31 mouse cellular contexts compared by ENCODE assay signal in genomic region chr9:39577050-39577449, GRCm38 (mm10). TPM values are rescaled to one million over a fixed set of nuclear protein-coding genes. Genes with fewer than 3 reads are reported as not detected.
DNase-seq lines count a peak whose midpoint lies in the region; ATAC-seq lines count a peak whose summit lies in the region.
"Had no signal": no experiment of that assay in that cellular context is flagged by ENCODE, and none has a peak within 500 bp of the region (broad histone marks: within the 10 kb centered on the region; RNA-seq: fewer than 3 reads in every experiment).

No protein-coding gene starts in this region.

- no peaks in the 10 kb centered on the region for H3K36me3 ChIP-seq in embryonic facial prominence, embryonic 14.5 days (ENCODE audit: control insufficient read depth, insufficient read depth, low read length)
- no peaks in the 10 kb centered on the region for H3K36me3 ChIP-seq in embryonic facial prominence, embryonic 10.5 days (replicated peaks)
- no peaks in the 10 kb centered on the region for H3K36me3 ChIP-seq in heart, embryonic 10.5 days
- H3K36me3 ChIP-seq: embryonic facial prominence, embryonic 15.5 days; forebrain, embryonic 10.5 days; heart, embryonic 13.5 days; hindbrain, embryonic 13.5 days; kidney, embryonic 15.5 days had no signal

- H3K9ac ChIP-seq in embryonic facial prominence, embryonic 14.5 days (ENCODE audit: low read depth, low read length): no peak overlapping the region
- H3K9ac ChIP-seq: embryonic facial prominence, embryonic 15.5 days; heart, embryonic 13.5 days; hindbrain, embryonic 13.5 days; kidney, embryonic 15.5 days had no signal

- DNase-seq in embryonic facial prominence, embryonic 14.5 days (ENCODE audit: low spot score): peak; percentile 22
- no peak for DNase-seq in embryonic facial prominence, embryonic 10.5 days (ENCODE audit: low spot score)
- no peak for DNase-seq in heart, embryonic 10.5 days (ENCODE audit: low spot score)
- no peak for DNase-seq in heart, adult 11 months
- peak; percentile 38 to 44 for DNase-seq in heart, postnatal 10 days
- DNase-seq in ovary, postnatal 14 days (ENCODE audit: low spot score): no peak
- DNase-seq in kidney, adult 8-10 months: no peak
- DNase-seq: adrenal gland, postnatal 14 days; B cell, adult 2 months; cerebellum, adult 18-20 months; cerebellum, adult 9-11 months; cerebellum, postnatal 36 days; gastrocnemius, postnatal 10 days; kidney, adult 11 months had no signal

- no peak for ATAC-seq in embryonic facial prominence, embryonic 14.5 days (ENCODE audit: low read depth)
- ATAC-seq: activated CD4-positive, CD25-positive, alpha-beta regulatory T cell, adult 4 months; CD4-positive, CD25-positive, alpha-beta regulatory T cell, adult 4 months; forebrain, embryonic 16.5 days; hindbrain, postnatal 0 days; Patski had no signal

- H3K27ac ChIP-seq in embryonic facial prominence, embryonic 14.5 days (replicated peaks; ENCODE audit: low read depth, low read length): no peak overlapping the region
- no peak overlapping the region for H3K27ac ChIP-seq in embryonic facial prominence, embryonic 10.5 days (replicated peaks)
- peak overlapping the region; percentile 29; the same call in 1 of the 2 replicates for H3K27ac ChIP-seq in heart, embryonic 10.5 days
- H3K27ac ChIP-seq: embryonic facial prominence, embryonic 15.5 days; forebrain, embryonic 10.5 days; heart, embryonic 13.5 days; hindbrain, embryonic 13.5 days; hindbrain, postnatal 0 days; kidney, embryonic 15.5 days had no signal

- H3K9me3 ChIP-seq in embryonic facial prominence, embryonic 14.5 days (ENCODE audit: control insufficient read depth, low read length): no peaks in the 10 kb centered on the region
- no peaks in the 10 kb centered on the region for H3K9me3 ChIP-seq in embryonic facial prominence, embryonic 10.5 days
- no peaks in the 10 kb centered on the region for H3K9me3 ChIP-seq in heart, embryonic 10.5 days
- H3K9me3 ChIP-seq: embryonic facial prominence, embryonic 15.5 days; forebrain, embryonic 10.5 days; heart, embryonic 13.5 days; hindbrain, embryonic 13.5 days; kidney, embryonic 15.5 days had no signal

- H3K4me3 ChIP-seq in embryonic facial prominence, embryonic 14.5 days (ENCODE audit: low read depth, low read length): no peak overlapping the region
- no peak overlapping the region for H3K4me3 ChIP-seq in embryonic facial prominence, embryonic 10.5 days
- H3K4me3 ChIP-seq in heart, embryonic 10.5 days: no peak overlapping the region
- H3K4me3 ChIP-seq: embryonic facial prominence, embryonic 15.5 days; erythroblast, embryonic 14.5 days; forebrain, embryonic 10.5 days; heart, embryonic 13.5 days; hindbrain, embryonic 13.5 days; kidney, embryonic 15.5 days had no signal

- no peaks in the 10 kb centered on the region for H3K4me1 ChIP-seq in embryonic facial prominence, embryonic 14.5 days (ENCODE audit: control insufficient read depth, insufficient read depth, low read length)
- no peaks in the 10 kb centered on the region for H3K4me1 ChIP-seq in embryonic facial prominence, embryonic 10.5 days
- no peaks in the 10 kb centered on the region for H3K4me1 ChIP-seq in heart, embryonic 10.5 days
- H3K4me1 ChIP-seq: embryonic facial prominence, embryonic 15.5 days; forebrain, embryonic 10.5 days; heart, embryonic 13.5 days; hindbrain, embryonic 13.5 days; kidney, embryonic 15.5 days had no signal

- intact Hi-C loops in heart, postnatal 10 days (cut with DNase I): no loop called here

- WGBS in embryonic facial prominence, embryonic 14.5 days: 76% methylated on average over 5 of the region's 5 CpGs
- 92% methylated on average over 5 of the region's 5 CpGs for WGBS in embryonic facial prominence, embryonic 10.5 days
- WGBS in heart, embryonic 10.5 days: 58% methylated on average over 5 of the region's 5 CpGs

- H3K27me3 ChIP-seq in embryonic facial prominence, embryonic 14.5 days (replicated peaks; ENCODE audit: control insufficient read depth, insufficient read depth, low read length): no peaks in the 10 kb centered on the region
- no peaks in the 10 kb centered on the region for H3K27me3 ChIP-seq in embryonic facial prominence, embryonic 10.5 days (replicated peaks; ENCODE audit: low read depth, poor library complexity, severe bottlenecking)
- no peaks in the 10 kb centered on the region for H3K27me3 ChIP-seq in heart, embryonic 10.5 days (ENCODE audit: insufficient read depth, poor library complexity, severe bottlenecking)
- H3K27me3 ChIP-seq: embryonic facial prominence, embryonic 15.5 days; heart, embryonic 13.5 days; hindbrain, embryonic 13.5 days; kidney, embryonic 15.5 days had no signal

- no peak overlapping the region for H3K4me2 ChIP-seq in embryonic facial prominence, embryonic 14.5 days (ENCODE audit: low read depth, low read length)
- H3K4me2 ChIP-seq: embryonic facial prominence, embryonic 15.5 days; heart, embryonic 13.5 days; hindbrain, embryonic 13.5 days; kidney, embryonic 15.5 days had no signal

RNA-seq across cellular contexts. Expression of gene Olfr959, which starts 1.7 kb away (rescaled TPM):
- not detected in 2 replicates for polyA plus RNA-seq in embryonic facial prominence, embryonic 14.5 days (2014; fragmentation: Nextera tagmentation; extraction: Ambion mirVana)
- polyA plus RNA-seq in embryonic facial prominence, embryonic 10.5 days (2016; fragmentation: Nextera tagmentation; extraction: Ambion mirVana): not detected in 2 replicates
- not detected in 2 replicates for polyA plus RNA-seq in heart, embryonic 10.5 days (2016; fragmentation: Nextera tagmentation; extraction: Ambion mirVana)
- total RNA-seq in heart, postnatal 10 days (2021): not detected
- total RNA-seq: adrenal gland, adult 18-20 months; adrenal gland, postnatal 14 days; gastrocnemius, postnatal 10 days; gastrocnemius, postnatal 4 days; hematopoietic stem cell, adult 5-6 weeks; hindbrain, postnatal 0 days; MEL had no signal
- polyA plus RNA-seq: activated CD4-positive, CD25-positive, alpha-beta regulatory T cell, adult 4 months; CD4-positive, CD25-positive, alpha-beta regulatory T cell, adult 4 months; erythroblast, embryonic 14.5 days; forebrain, embryonic 10.5 days; forebrain, embryonic 16.5 days; frontal cortex, adult 2 months; heart, embryonic 13.5 days; hindbrain, embryonic 13.5 days; hindbrain, postnatal 0 days; intestine, embryonic 14.5 days; kidney, embryonic 15.5 days; Patski had no signal

RNA-seq across cellular contexts. Expression of gene Olfr958, which starts 23.2 kb away (rescaled TPM):
- 0.18 TPM in 1 of 2 replicates, not detected in the other for polyA plus RNA-seq in embryonic facial prominence, embryonic 14.5 days (2014; fragmentation: Nextera tagmentation; extraction: Ambion mirVana)
- polyA plus RNA-seq in embryonic facial prominence, embryonic 10.5 days (2016; fragmentation: Nextera tagmentation; extraction: Ambion mirVana): not detected in 2 replicates
- not detected in 2 replicates for polyA plus RNA-seq in heart, embryonic 10.5 days (2016; fragmentation: Nextera tagmentation; extraction: Ambion mirVana)
- total RNA-seq in heart, postnatal 10 days (2021): not detected
- total RNA-seq: adrenal gland, adult 18-20 months; adrenal gland, postnatal 14 days; gastrocnemius, postnatal 10 days; gastrocnemius, postnatal 4 days; hematopoietic stem cell, adult 5-6 weeks; hindbrain, postnatal 0 days; MEL had no signal
- polyA plus RNA-seq: activated CD4-positive, CD25-positive, alpha-beta regulatory T cell, adult 4 months; CD4-positive, CD25-positive, alpha-beta regulatory T cell, adult 4 months; embryonic facial prominence, embryonic 15.5 days; erythroblast, embryonic 14.5 days; forebrain, embryonic 10.5 days; forebrain, embryonic 16.5 days; frontal cortex, adult 2 months; heart, embryonic 13.5 days; hindbrain, embryonic 13.5 days; hindbrain, postnatal 0 days; intestine, embryonic 14.5 days; kidney, embryonic 15.5 days; Patski had no signal

RNA-seq across cellular contexts. Expression of gene AW551984, which starts 27.2 kb away (rescaled TPM):
- polyA plus RNA-seq in embryonic facial prominence, embryonic 14.5 days (2014; fragmentation: Nextera tagmentation; extraction: Ambion mirVana): 165 and 171 TPM in 2 replicates
- 6.8 and 10.4 TPM in 2 replicates for polyA plus RNA-seq in embryonic facial prominence, embryonic 10.5 days (2016; fragmentation: Nextera tagmentation; extraction: Ambion mirVana)
- 9.3 and 12.8 TPM in 2 replicates for polyA plus RNA-seq in heart, embryonic 10.5 days (2016; fragmentation: Nextera tagmentation; extraction: Ambion mirVana)
- total RNA-seq in heart, postnatal 10 days (2021): 1 to 10 TPM; 2.3 to 3.8 TPM
- total RNA-seq: hematopoietic stem cell, adult 5-6 weeks; MEL had no signal
- polyA plus RNA-seq: activated CD4-positive, CD25-positive, alpha-beta regulatory T cell, adult 4 months; CD4-positive, CD25-positive, alpha-beta regulatory T cell, adult 4 months; erythroblast, embryonic 14.5 days; Patski had no signal

RNA-seq across cellular contexts. Expression of gene Olfr148, which starts 33.4 kb away (rescaled TPM):
- polyA plus RNA-seq in embryonic facial prominence, embryonic 14.5 days (2014; fragmentation: Nextera tagmentation; extraction: Ambion mirVana): not detected in 2 replicates
- polyA plus RNA-seq in embryonic facial prominence, embryonic 10.5 days (2016; fragmentation: Nextera tagmentation; extraction: Ambion mirVana): not detected in 2 replicates
- polyA plus RNA-seq in heart, embryonic 10.5 days (2016; fragmentation: Nextera tagmentation; extraction: Ambion mirVana): not detected in 2 replicates
- total RNA-seq in heart, postnatal 10 days (2021): not detected
- total RNA-seq: adrenal gland, adult 18-20 months; adrenal gland, postnatal 14 days; gastrocnemius, postnatal 10 days; gastrocnemius, postnatal 4 days; hematopoietic stem cell, adult 5-6 weeks; hindbrain, postnatal 0 days; MEL had no signal
- polyA plus RNA-seq: activated CD4-positive, CD25-positive, alpha-beta regulatory T cell, adult 4 months; CD4-positive, CD25-positive, alpha-beta regulatory T cell, adult 4 months; embryonic facial prominence, embryonic 15.5 days; erythroblast, embryonic 14.5 days; forebrain, embryonic 10.5 days; forebrain, embryonic 16.5 days; frontal cortex, adult 2 months; heart, embryonic 13.5 days; hindbrain, embryonic 13.5 days; hindbrain, postnatal 0 days; intestine, embryonic 14.5 days; kidney, embryonic 15.5 days; Patski had no signal

RNA-seq across cellular contexts. Expression of gene Olfr960, which starts 44.1 kb away (rescaled TPM):
- polyA plus RNA-seq in embryonic facial prominence, embryonic 14.5 days (2014; fragmentation: Nextera tagmentation; extraction: Ambion mirVana): not detected in 2 replicates
- polyA plus RNA-seq in embryonic facial prominence, embryonic 10.5 days (2016; fragmentation: Nextera tagmentation; extraction: Ambion mirVana): not detected in 2 replicates
- not detected in 2 replicates for polyA plus RNA-seq in heart, embryonic 10.5 days (2016; fragmentation: Nextera tagmentation; extraction: Ambion mirVana)
- not detected for total RNA-seq in heart, postnatal 10 days (2021)
- total RNA-seq: adrenal gland, adult 18-20 months; adrenal gland, postnatal 14 days; gastrocnemius, postnatal 10 days; gastrocnemius, postnatal 4 days; hematopoietic stem cell, adult 5-6 weeks; hindbrain, postnatal 0 days; MEL had no signal
- polyA plus RNA-seq: activated CD4-positive, CD25-positive, alpha-beta regulatory T cell, adult 4 months; CD4-positive, CD25-positive, alpha-beta regulatory T cell, adult 4 months; embryonic facial prominence, embryonic 15.5 days; erythroblast, embryonic 14.5 days; forebrain, embryonic 10.5 days; forebrain, embryonic 16.5 days; frontal cortex, adult 2 months; heart, embryonic 13.5 days; hindbrain, embryonic 13.5 days; hindbrain, postnatal 0 days; intestine, embryonic 14.5 days; Patski had no signal

Comparison
In these comparisons a context has a peak if more than half of its experiments do, and no peak if none do; other contexts are left out.
1. DNase-seq: peak in embryonic facial prominence, embryonic 14.5 days (single experiment) and heart, postnatal 10 days (2 of 2); none in embryonic facial prominence, embryonic 10.5 days (single experiment), heart, embryonic 10.5 days (single experiment), heart, adult 11 months (single experiment), ovary, postnatal 14 days (single experiment) and kidney, adult 8-10 months (0 of 2).
2. RNA of gene AW551984, which starts 27.2 kb away (polyA plus RNA-seq): 165 to 171 TPM in embryonic facial prominence, embryonic 14.5 days; 9.3 to 12.8 TPM in heart, embryonic 10.5 days and 6.8 to 10.4 TPM in embryonic facial prominence, embryonic 10.5 days; every median in the first group is over 10 times any median in the second.